Mouse (Mus musculus): Measurements from ENCODE around the gene Gm42421. TPM values are rescaled to one million over a fixed set of nuclear protein-coding genes. Genes with fewer than 3 reads are reported as not detected.

Gene Gm42421
- polyA plus RNA-seq, 1 experiment from 2014 or later: 0.53 TPM

GRCm38 (mm10) chr5:143943231-143944125, 15.5 kb downstream of the Gm42421 start:
- Histone ChIP-seq H3K4me2 (ENCODE audit: low read depth, low read length) (no peak overlapping the region), H3K27ac (replicated peaks; ENCODE audit: low read depth, low read length) (no peak overlapping the region), H3K4me1 (ENCODE audit: control insufficient read depth, insufficient read depth, low read length) (no peaks in the 10 kb centered on the region), H3K36me3 (replicated peaks; ENCODE audit: control insufficient read depth, insufficient read depth, low read depth, low read length) (no peaks in the 10 kb centered on the region), H3K4me3 (ENCODE audit: low read depth, low read length) (no peak overlapping the region), H3K9me3 (replicated peaks; ENCODE audit: control insufficient read depth, low read length) (no peaks in the 10 kb centered on the region), H3K9ac (replicated peaks; ENCODE audit: low read length) (no peak overlapping the region), H3K27me3 (ENCODE audit: control insufficient read depth, insufficient read depth, low read length) (no peaks in the 10 kb centered on the region)
- ATAC-seq (replicated peaks; ENCODE audit: insufficient number of reproducible peaks, low FRiP score, low TSS enrichment, low read depth) (no peak), DNase-seq (ENCODE audit: low spot score) (no peak)
- 89% methylated on average over 14 of the region's 14 CpGs for WGBS

GRCm38 (mm10) chr5:143948361-143948760, 20.4 kb downstream of the Gm42421 start:
- Histone ChIP-seq H3K27ac (replicated peaks; ENCODE audit: low read depth, low read length) (no peak overlapping the region), H3K9me3 (replicated peaks; ENCODE audit: control insufficient read depth, low read length) (no peaks in the 10 kb centered on the region), H3K4me2 (ENCODE audit: low read depth, low read length) (no peak overlapping the region), H3K4me3 (ENCODE audit: low read depth, low read length) (no peak overlapping the region), H3K9ac (replicated peaks; ENCODE audit: low read length) (no peak overlapping the region), H3K27me3 (ENCODE audit: control insufficient read depth, insufficient read depth, low read length) (no peaks in the 10 kb centered on the region), H3K36me3 (replicated peaks; ENCODE audit: control insufficient read depth, insufficient read depth, low read depth, low read length) (no peaks in the 10 kb centered on the region), H3K4me1 (ENCODE audit: control insufficient read depth, insufficient read depth, low read length) (no peaks in the 10 kb centered on the region)
- DNase-seq (ENCODE audit: low spot score) (no peak), ATAC-seq (replicated peaks; ENCODE audit: insufficient number of reproducible peaks, low FRiP score, low TSS enrichment, low read depth) (no peak)
- 86% methylated on average over 12 of the region's 12 CpGs for whole genome bisulfite sequencing

- 47% methylated on average over 5 of the region's 5 CpGs for WGBS
- DNase-seq (ENCODE audit: low spot score) (no peak), ATAC-seq (replicated peaks; ENCODE audit: insufficient number of reproducible peaks, low FRiP score, low TSS enrichment, low read depth) (no peak)
- H3K9ac ChIP-seq (replicated peaks; ENCODE audit: low read length): no peak overlapping the region
- H3K4me2 ChIP-seq (ENCODE audit: low read depth, low read length): no peak overlapping the region
- no peaks in the 10 kb centered on the region for H3K27me3 ChIP-seq (ENCODE audit: control insufficient read depth, insufficient read depth, low read length)
- no peaks in the 10 kb centered on the region for H3K36me3 ChIP-seq (replicated peaks; ENCODE audit: control insufficient read depth, insufficient read depth, low read depth, low read length)
- no peak overlapping the region for H3K4me3 ChIP-seq (ENCODE audit: low read depth, low read length)
- H3K9me3 ChIP-seq (replicated peaks; ENCODE audit: control insufficient read depth, low read length): no peaks in the 10 kb centered on the region
- no peaks in the 10 kb centered on the region for H3K4me1 ChIP-seq (ENCODE audit: control insufficient read depth, insufficient read depth, low read length)
- H3K27ac ChIP-seq (replicated peaks; ENCODE audit: low read depth, low read length): no peak overlapping the region
Measured at GRCm38 (mm10) chr5:143950016-143950415, 22.0 kb downstream of the Gm42421 start.

- no peaks in the 10 kb centered on the region for H3K9me3 ChIP-seq (replicated peaks; ENCODE audit: control insufficient read depth, low read length)
- no peak overlapping the region for H3K27ac ChIP-seq (replicated peaks; ENCODE audit: low read depth, low read length)
- ATAC-seq (replicated peaks; ENCODE audit: insufficient number of reproducible peaks, low FRiP score, low TSS enrichment, low read depth) (no peak), DNase-seq (ENCODE audit: low spot score) (no peak)
- H3K4me1 ChIP-seq (ENCODE audit: control insufficient read depth, insufficient read depth, low read length): no peaks in the 10 kb centered on the region
- H3K4me2 ChIP-seq (ENCODE audit: low read depth, low read length): no peak overlapping the region
- no peak overlapping the region for H3K4me3 ChIP-seq (ENCODE audit: low read depth, low read length)
- H3K27me3 ChIP-seq (ENCODE audit: control insufficient read depth, insufficient read depth, low read length): no peaks in the 10 kb centered on the region
- 93% methylated on average over 6 of the region's 6 CpGs for WGBS
- no peak overlapping the region for H3K9ac ChIP-seq (replicated peaks; ENCODE audit: low read length)
- no peaks in the 10 kb centered on the region for H3K36me3 ChIP-seq (replicated peaks; ENCODE audit: control insufficient read depth, insufficient read depth, low read depth, low read length)
Measured at GRCm38 (mm10) chr5:143957101-143957500, 29.1 kb downstream of the Gm42421 start.

GRCm38 (mm10) chr5:143959551-143959950, 31.6 kb downstream of the Gm42421 start:
- H3K9ac ChIP-seq (replicated peaks; ENCODE audit: low read length): no peak overlapping the region
- no peak overlapping the region for H3K4me2 ChIP-seq (ENCODE audit: low read depth, low read length)
- H3K4me1 ChIP-seq (ENCODE audit: control insufficient read depth, insufficient read depth, low read length): no peaks in the 10 kb centered on the region
- H3K27me3 ChIP-seq (ENCODE audit: control insufficient read depth, insufficient read depth, low read length): no peaks in the 10 kb centered on the region
- ATAC-seq (replicated peaks; ENCODE audit: insufficient number of reproducible peaks, low FRiP score, low TSS enrichment, low read depth) (no peak), DNase-seq (ENCODE audit: low spot score) (no peak)
- H3K9me3 ChIP-seq (replicated peaks; ENCODE audit: control insufficient read depth, low read length): no peaks in the 10 kb centered on the region
- no peak overlapping the region for H3K4me3 ChIP-seq (ENCODE audit: low read depth, low read length)
- no peak overlapping the region for H3K27ac ChIP-seq (replicated peaks; ENCODE audit: low read depth, low read length)
- WGBS: 92% methylated on average over 11 of the region's 11 CpGs
- H3K36me3 ChIP-seq (replicated peaks; ENCODE audit: control insufficient read depth, insufficient read depth, low read depth, low read length): no peaks in the 10 kb centered on the region

- WGBS: 91% methylated on average over 7 of the region's 8 CpGs
- H3K27ac ChIP-seq (replicated peaks; ENCODE audit: low read depth, low read length): no peak overlapping the region
- H3K4me1 ChIP-seq (ENCODE audit: control insufficient read depth, insufficient read depth, low read length): no peaks in the 10 kb centered on the region
- H3K36me3 ChIP-seq (replicated peaks; ENCODE audit: control insufficient read depth, insufficient read depth, low read depth, low read length): no peaks in the 10 kb centered on the region
- ATAC-seq (replicated peaks; ENCODE audit: insufficient number of reproducible peaks, low FRiP score, low TSS enrichment, low read depth): no peak
- no peak overlapping the region for H3K9ac ChIP-seq (replicated peaks; ENCODE audit: low read length)
- H3K9me3 ChIP-seq (replicated peaks; ENCODE audit: control insufficient read depth, low read length): no peaks in the 10 kb centered on the region
- no peak overlapping the region for H3K4me3 ChIP-seq (ENCODE audit: low read depth, low read length)
- no peak overlapping the region for H3K4me2 ChIP-seq (ENCODE audit: low read depth, low read length)
- DNase-seq (ENCODE audit: low spot score): no peak
- no peaks in the 10 kb centered on the region for H3K27me3 ChIP-seq (ENCODE audit: control insufficient read depth, insufficient read depth, low read length)
Measured at GRCm38 (mm10) chr5:143961176-143961575, 33.2 kb downstream of the Gm42421 start.

GRCm38 (mm10) chr5:143965586-143966345, 37.8 kb downstream of the Gm42421 start:
- no peak overlapping the region for H3K4me3 ChIP-seq (ENCODE audit: low read depth, low read length)
- H3K4me2 ChIP-seq (ENCODE audit: low read depth, low read length): no peak overlapping the region
- 85% methylated on average over 12 of the region's 12 CpGs for WGBS
- no peaks in the 10 kb centered on the region for H3K27me3 ChIP-seq (ENCODE audit: control insufficient read depth, insufficient read depth, low read length)
- no peak overlapping the region for H3K9ac ChIP-seq (replicated peaks; ENCODE audit: low read length)
- no peaks in the 10 kb centered on the region for H3K4me1 ChIP-seq (ENCODE audit: control insufficient read depth, insufficient read depth, low read length)
- no peaks in the 10 kb centered on the region for H3K36me3 ChIP-seq (replicated peaks; ENCODE audit: control insufficient read depth, insufficient read depth, low read depth, low read length)
- no peak overlapping the region for H3K27ac ChIP-seq (replicated peaks; ENCODE audit: low read depth, low read length)
- DNase-seq (ENCODE audit: low spot score) (no peak), ATAC-seq (replicated peaks; ENCODE audit: insufficient number of reproducible peaks, low FRiP score, low TSS enrichment, low read depth) (no peak)
- no peaks in the 10 kb centered on the region for H3K9me3 ChIP-seq (replicated peaks; ENCODE audit: control insufficient read depth, low read length)

- ATAC-seq (replicated peaks; ENCODE audit: insufficient number of reproducible peaks, low FRiP score, low TSS enrichment, low read depth) (no peak), DNase-seq (ENCODE audit: low spot score) (no peak)
- no peaks in the 10 kb centered on the region for H3K36me3 ChIP-seq (replicated peaks; ENCODE audit: control insufficient read depth, insufficient read depth, low read depth, low read length)
- no peaks in the 10 kb centered on the region for H3K9me3 ChIP-seq (replicated peaks; ENCODE audit: control insufficient read depth, low read length)
- no peaks in the 10 kb centered on the region for H3K4me1 ChIP-seq (ENCODE audit: control insufficient read depth, insufficient read depth, low read length)
- WGBS: 89% methylated on average over 12 of the region's 12 CpGs
- no peak overlapping the region for H3K4me3 ChIP-seq (ENCODE audit: low read depth, low read length)
- H3K4me2 ChIP-seq (ENCODE audit: low read depth, low read length): no peak overlapping the region
- H3K27me3 ChIP-seq (ENCODE audit: control insufficient read depth, insufficient read depth, low read length): no peaks in the 10 kb centered on the region
- no peak overlapping the region for H3K27ac ChIP-seq (replicated peaks; ENCODE audit: low read depth, low read length)
- H3K9ac ChIP-seq (replicated peaks; ENCODE audit: low read length): no peak overlapping the region
Measured at GRCm38 (mm10) chr5:143966671-143967070, 38.7 kb downstream of the Gm42421 start.
